Mouse (Mus musculus) kidney, postnatal 25 days (tissue): ENCODE measurements around the gene Fbxl16.

ENCODE experiments used
- DNase-seq, 2 experiments: peaks; one replicate each; pipeline ENCODE4 v3.0.0; 2021; ENCODE audit warnings: mixed read lengths in 2 of 2

Gene Fbxl16

DNA sequence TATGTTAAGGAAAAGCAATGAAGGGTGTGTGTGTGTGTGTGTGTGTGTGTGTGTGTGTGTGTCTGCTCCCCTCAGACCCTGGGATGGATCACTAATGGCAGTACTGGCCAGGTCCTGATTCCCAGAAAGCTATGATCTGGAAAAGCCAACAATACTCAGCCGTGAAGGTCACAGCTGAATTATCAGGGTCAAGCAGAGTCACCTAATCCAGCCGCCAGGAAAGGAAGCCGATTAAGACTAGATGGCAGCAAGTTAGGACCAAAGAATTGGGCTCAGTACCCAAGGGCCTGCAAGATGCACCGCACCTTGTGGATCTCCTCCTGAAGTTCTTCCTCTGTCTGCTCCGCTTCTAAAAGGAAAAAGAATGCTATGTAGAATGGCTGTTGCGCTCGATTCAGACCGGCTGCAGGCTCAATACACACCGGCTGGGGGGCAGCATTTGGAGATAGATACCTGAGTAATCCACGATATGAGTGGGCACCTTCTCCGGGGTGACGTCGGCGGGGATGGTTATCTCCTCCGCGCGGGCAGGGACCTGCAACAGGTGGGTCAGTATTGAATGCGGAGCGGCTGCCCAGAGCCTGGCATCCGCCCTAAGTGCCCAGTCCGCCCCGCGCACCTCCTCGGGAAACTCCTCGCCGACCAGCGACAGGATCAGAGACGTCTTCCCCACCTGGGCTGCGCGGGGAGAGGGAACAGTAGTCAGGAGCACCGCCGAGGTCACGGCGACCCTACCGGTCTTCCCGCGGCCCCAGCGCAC lies 34.9 kb downstream of the Fbxl16 start:
- no peak for DNase-seq

DNA sequence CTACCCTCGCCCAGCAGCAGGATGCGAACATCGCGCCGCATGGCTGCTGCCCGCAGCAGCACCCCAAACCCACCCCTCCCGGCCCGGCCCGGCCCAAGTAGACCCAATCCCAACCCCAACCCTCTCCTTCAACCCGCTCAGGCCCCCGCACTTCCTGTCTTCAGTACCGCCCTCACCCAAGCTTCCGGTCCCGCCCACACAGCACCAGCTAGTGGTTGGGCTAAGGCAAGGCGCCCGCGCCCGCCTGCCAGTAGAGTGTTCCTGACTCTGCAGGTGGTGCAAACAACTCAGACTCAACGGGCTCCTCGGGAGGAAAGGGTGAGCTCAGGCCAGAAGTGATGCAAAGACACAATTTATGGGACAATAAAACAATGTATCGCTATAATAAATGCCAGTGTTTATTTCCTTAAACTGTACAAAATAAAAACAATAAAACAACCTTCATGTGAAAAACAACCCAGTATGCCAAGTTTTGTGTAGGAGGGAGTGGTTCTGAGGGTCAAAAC lies 35.6 kb downstream of the Fbxl16 start, which contains the start of gene Rhot2:
TSS of gene Rhot2 (minus strand) at position 456 of the 506 bp plus-strand sequence.
- peak; percentile 97 to 98 for DNase-seq

DNA sequence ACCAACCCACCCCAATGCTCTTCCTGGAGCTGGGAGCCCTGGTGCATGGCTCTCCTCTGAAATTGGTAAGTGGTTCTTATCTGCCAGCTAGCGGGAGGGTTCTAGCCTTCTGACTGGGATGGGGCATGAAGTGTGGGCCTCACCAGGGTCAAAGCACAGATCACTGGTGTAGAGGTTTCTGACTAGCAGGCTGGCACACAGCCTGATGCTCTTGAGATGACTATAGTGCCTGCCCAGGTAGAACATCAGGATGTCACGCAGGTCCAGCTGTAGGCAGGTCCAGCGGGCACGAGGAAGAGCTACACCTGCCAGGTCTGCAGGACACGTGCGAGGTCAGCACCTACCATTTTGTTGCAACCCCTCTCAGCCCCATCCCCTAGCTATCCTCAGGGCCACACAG lies 51.3 kb downstream of the Fbxl16 start:
- no peak for DNase-seq

DNA sequence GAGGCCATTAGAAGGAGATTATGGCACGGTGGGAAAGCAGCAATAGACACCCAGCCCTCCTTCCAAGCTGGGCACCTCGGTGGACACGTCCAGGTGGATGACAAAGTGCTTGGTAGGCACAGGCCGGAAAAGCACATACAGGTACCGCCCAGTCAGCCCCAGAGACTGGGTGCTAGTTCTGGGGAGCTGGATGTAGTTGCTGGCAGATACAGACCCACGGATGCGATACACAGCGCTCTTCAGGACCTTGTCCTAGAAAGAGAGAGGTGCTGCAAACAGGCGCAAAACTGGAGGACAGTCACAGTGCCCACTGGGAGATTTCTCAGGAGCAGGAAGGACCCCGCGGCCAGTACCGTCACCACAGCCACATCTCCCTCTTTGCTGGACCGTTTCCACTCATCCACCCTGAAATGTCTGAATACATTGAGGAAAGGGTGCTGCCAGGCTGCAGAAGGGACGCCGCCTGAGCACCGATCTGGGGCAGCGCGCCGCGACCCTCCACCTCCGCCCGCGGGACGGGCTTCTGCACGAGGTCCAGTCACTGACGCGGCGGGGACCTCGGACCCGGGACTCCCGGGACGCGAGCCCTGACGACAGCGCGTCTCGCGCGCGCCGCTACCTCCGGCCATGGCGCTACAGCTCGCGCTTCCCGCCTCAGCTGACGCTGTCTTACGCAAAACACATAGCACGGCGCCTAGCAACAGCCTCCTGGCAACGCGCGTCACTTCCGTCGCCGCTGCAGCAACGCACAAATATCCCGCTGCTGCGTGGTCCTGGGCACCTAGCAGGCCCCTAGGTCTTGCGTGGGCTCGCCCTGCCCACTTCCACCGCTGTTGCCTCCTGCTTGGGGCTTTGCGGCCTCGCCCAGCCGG lies 52.2 kb downstream of the Fbxl16 start, which contains the start of gene Wdr90:
TSS of gene Wdr90 (minus strand) at position 670 of the 872 bp plus-strand sequence.
- peak; percentile 92 to 96 for DNase-seq

DNA sequence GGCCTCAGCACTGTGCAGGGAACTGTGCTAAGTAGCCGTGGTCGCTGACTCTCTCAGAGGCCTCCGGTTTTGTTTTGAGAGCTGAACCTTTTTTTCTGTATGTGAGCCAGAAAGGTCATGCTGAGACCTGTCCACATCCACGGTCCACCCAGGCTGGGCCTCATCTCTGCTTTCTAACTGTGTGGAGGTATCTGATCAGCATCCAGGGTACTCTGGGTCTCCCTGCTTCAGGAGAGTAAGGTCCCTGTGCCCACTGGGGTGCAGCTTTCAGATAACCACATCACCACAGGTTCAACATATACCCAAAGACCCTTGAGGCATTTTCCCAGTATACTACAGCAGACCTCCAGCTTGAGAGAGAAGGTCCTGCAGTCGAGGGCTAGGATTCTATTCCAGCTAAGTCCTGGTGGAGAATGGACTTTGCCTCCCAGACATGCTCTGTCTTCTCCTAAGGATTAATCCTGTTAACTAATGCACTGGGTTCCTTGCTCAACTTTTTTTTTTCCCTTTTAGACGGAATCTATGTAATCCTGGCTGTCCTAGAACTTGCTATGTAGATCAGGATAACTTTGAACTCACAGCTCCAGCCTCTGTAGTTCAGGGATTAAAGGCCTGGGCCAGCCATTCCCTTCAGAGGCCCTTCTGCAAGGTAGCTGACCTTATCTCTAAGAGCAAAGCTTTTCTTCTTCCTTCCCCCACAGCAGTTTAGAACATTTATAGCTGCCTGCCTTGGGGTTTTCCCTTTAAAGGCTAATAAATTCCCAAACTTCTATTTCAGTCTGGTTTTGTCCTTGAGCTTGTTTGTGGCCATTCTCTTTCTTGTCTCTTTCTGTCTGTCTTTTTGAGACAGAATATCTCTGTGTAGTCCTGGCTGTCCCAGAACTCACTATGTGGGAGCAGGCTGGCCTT lies 53.1 kb downstream of the Fbxl16 start:
- no peak for DNase-seq

DNA sequence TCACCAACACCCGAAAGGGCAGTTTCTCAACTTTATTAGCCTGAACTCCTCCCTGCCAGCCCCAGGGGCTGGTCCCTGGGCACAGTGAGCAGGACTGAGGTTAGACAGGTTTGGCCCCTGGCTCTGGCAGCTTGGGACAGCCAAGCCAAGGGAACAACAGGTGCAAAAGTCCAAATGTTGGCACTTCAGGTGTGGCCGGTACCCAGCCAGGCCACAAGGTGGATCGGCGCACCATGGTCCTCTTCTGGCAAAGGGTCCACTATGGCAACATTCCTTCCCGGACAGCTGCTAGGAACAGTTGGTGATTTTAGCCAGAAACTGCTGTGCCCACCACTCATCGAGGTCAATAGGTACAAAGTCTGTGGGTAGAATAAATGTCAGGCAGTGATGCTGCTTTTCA lies 54.8 kb downstream of the Fbxl16 start:
- peak; percentile 56 to 80 for DNase-seq

DNA sequence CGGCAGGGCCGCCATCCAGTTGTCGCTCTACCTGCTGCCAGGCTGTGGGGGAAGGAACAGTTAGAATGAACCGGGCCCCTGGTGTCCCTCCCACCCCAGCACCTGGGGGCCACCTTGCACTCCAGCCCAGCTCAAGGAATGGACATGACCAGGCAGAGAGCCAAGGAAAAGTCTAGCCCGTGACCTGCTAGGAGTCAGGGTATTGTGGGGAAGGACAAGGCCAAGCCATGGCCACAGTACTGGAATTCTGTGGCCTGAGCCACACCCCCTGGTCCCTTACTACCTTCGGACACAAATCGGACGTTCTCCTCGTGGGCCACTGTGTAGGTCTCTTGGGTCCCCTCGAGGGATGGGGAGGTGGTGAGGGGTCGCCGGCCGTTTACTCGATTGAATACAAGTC lies 55.4 kb downstream of the Fbxl16 start:
- DNase-seq, result peak; percentile 50 to 77

DNA sequence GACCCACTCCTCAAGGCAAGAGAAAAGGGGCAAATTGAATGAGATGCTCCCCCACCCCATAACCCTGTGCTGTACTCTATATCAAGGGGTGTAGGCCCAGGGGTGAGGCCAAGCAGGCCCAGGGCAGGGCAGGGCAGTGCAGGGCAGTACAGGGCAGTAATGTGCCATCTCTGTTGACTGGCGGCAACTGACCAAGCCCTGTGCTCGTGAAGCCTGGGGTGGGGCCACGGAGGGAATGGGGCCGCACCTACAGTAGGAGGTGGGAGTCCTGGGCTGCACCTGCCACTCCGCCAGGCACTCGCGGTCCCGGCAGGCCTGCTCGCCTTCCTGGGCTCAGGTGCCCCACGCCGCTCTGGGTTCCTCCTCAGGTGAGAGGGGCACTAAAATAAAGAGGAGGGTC lies 56.4 kb downstream of the Fbxl16 start:
- peak in 1 of 2 experiments; percentile 67 for DNase-seq

DNA sequence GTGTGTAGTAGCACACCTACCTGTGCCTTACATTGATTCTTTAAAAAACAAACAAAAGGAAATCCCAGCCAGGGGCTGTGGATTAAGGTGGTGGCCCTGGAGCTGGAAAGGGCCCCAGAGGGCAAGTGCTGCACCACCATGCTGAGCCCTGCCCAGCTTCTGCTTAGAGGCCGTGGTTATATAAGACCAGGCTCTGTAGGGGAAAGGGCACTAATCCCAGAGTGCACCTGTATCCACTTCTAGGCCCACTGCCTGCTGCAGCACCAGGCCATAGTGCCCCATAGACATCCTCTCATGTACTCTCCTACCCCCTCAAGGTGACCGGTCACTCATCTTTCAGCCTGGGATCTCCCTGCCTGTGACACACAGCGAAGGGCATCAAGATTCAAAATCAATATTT lies 57.3 kb downstream of the Fbxl16 start:
- DNase-seq, result peak; percentile 47 to 86

DNA sequence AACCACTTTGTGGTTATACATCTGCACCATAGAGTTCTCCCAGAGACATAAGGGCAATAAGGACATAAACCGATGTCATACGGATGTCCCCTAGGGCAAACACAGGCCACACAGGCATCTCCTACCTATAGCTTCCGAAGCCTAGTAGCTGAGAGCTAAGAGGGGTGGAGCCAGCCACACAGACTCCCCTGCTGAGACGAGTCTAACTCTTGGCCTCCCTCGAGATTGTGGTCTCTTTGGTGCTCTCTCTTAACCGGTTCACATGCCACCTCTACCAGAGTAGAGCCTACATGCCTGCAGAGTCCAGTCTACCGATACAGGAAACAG lies 58.6 kb downstream of the Fbxl16 start:
- DNase-seq, result no peak

DNA sequence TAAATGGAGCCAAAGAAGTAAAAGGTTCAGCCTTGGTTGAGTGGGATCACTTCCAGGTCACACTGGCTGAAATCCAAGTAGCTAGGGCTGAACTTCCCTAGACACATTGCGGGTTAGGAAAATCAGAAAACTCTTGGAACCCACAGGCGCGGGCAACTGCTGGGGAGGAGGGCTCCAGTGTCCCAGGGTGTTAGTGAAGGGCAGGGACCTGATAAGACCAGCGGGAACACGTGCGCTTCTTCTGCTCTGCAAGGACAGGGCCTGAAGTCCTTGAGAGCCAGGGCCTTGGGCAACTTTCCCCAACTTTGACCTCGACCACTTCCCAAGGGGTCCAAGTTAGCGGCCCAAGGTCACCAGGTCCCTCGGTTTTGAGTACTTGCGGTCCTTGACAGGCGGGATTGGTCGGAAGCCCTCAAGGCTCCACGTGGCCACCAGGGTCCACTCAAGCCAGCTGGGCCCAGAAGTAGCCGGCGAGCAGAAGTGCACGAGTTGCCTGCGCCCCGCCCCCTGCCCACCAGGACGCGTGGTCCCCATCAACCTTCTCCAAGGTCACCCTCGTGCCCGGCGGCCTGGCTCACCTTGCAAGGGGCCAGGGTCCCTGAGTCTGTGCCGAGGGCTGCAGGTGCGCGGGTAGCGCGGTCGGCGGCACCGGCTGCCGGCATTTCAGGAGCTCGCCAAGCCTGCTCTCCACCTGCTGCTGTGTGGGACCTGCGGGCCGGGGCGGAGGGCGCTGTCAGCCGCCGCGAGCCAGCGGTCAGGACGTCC lies 59.1 kb downstream of the Fbxl16 start:
- peak; percentile 83 to 91 for DNase-seq

DNA sequence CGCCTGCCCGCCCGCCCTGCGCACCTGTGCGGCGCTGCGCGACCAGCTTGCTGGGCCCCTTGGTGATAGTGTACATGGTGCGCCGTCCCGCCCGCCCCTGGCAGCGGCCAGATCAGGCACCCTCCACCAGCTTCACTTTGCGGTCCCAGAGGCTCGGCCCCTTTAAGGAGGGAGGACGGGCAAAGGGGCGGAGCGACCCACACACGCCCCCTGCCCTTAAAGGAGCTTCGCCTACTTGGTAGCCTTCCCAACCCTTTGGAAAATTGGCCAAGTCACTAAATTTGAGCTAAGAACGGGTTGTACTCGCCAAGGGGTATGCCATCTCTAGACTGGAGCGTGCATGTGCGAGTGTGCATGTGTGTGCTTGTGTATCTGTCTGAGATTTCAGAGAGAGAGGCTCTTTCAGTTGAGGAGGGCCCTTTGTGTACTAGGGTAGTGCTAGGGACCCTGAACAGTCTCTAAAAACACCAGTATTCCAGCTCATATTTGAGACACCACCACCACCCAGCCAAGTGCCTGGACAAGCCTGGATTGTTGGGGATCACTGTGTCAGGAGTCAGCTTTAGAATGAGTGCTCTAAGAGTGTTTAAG lies 59.8 kb downstream of the Fbxl16 start, which contains the start of gene Mcrip2:
TSS of gene Mcrip2 (minus strand) at position 164 of the 591 bp plus-strand sequence.
- peak; percentile 87 to 94 for DNase-seq

DNA sequence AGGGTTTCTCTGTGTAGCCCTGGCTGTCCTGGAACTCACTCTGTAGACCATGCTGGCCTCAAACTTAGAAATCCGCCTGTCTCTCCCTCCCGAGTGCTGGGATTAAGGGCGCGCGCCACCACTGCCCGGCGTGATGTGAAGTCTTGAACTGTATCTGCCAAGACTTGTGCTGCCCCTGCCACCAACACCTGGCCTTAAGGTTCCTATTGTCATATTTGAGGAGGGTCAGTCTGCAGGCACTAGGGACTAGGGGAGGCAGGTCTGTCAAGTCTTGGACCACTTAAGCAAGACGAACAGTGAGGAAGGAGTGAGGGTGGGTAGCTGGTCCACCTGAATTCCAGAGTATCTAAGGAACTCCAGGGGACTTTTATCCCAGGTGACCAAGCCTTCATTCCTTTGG lies 60.6 kb downstream of the Fbxl16 start:
- no peak for DNase-seq

DNA sequence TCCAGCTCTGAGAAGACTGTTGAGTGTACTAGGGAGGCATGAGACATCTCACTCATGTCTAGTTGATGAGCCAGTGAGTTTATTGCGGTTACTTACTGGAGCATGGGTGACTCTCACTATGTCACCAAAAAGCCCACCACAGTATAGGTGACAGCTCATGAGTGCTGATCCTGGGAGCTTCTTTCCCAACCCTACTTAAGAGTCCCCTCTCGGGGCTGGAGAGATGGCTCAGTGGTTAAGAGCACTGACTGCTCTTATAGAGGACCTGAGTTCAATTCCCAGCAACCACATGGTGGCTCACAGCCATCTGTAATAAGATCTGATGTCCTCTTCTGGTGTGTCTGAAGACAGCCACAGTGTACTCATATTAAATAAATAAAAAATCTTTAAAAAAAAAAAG lies 61.1 kb downstream of the Fbxl16 start:
- DNase-seq, result no peak
